Mouse (Mus musculus) hematopoietic stem cell, adult 5-6 weeks (primary cell): Measurements from ENCODE around the gene Olfr1025-ps1. TPM values are rescaled to one million over a fixed set of nuclear protein-coding genes. Genes with fewer than 3 reads are reported as not detected.

ENCODE experiments used
- ATAC-seq, 2 experiments: fragments of 125-278 bp in 1 of 2; replicated peaks in 1 of 2; 2 replicates each; pipeline ENCODE4 v1.8.0; 2016 to 2017; ENCODE audit warnings: inconsistent platforms in 2 of 2, mild to moderate bottlenecking in 2 of 2, moderate number of reproducible peaks in 2 of 2, low read depth in 1 of 2, moderate TSS enrichment in 1 of 2; ENCODE audit not compliant: low FRiP score in 2 of 2, poor library complexity in 2 of 2, severe bottlenecking in 2 of 2, insufficient read depth in 1 of 2, low TSS enrichment in 1 of 2
- total RNA-seq: library from RNA; stranded (forward); fragments of 172-1452, 232-1000 nt; gene quantifications from 2 replicates; pipeline ENCODE4 v1.2.3, GENCODE M21; 2017

Olfr1025-ps1 gene
- not detected in 2 replicates for total RNA-seq

- no peak for ATAC-seq
Measured at GRCm38 (mm10) chr2:85914893-85915292, at the start of gene Olfr1025-ps1. Gene Olfr1025-ps1 (plus strand): TSS chr2:85915193.

GRCm38 (mm10) chr2:85868294-85868693, 46.7 kb upstream of the Olfr1025-ps1 start, which contains the start of gene Olfr1022:
Gene Olfr1022 (plus strand): TSS chr2:85868594.
- ATAC-seq = no peak

- ATAC-seq = no peak
Measured at GRCm38 (mm10) chr2:85885340-85885739, 29.7 kb upstream of the Olfr1025-ps1 start, which contains the start of gene Olfr1023. Gene Olfr1023 (plus strand): TSS chr2:85885640.

GRCm38 (mm10) chr2:85904952-85905351, 10.0 kb upstream of the Olfr1025-ps1 start, which contains the start of gene Olfr1024:
Gene Olfr1024 (minus strand): TSS chr2:85905052.
- ATAC-seq = no peak

- ATAC-seq = no peak
Measured at GRCm38 (mm10) chr2:85913197-85913596, 1.8 kb upstream of the Olfr1025-ps1 start.

GRCm38 (mm10) chr2:85921258-85921657, 6.3 kb downstream of the Olfr1025-ps1 start, which contains the start of gene Olfr1026:
Gene Olfr1026 (plus strand): TSS chr2:85921558.
- no peak for ATAC-seq

- ATAC-seq = no peak
Measured at GRCm38 (mm10) chr2:85950137-85950536, 35.1 kb downstream of the Olfr1025-ps1 start, which contains the start of gene Olfr1028. Gene Olfr1028 (plus strand): TSS chr2:85950437.

Other genes with a start within 250 kb of the Olfr1025-ps1 start
- not detected in 2 replicates for gene Olfr1006, start 236.4 kb upstream of the Olfr1025-ps1 start, total RNA-seq
- gene Olfr1008, start 225.8 kb upstream of the Olfr1025-ps1 start, total RNA-seq = not detected in 2 replicates
- not detected in 2 replicates for gene Olfr1009, start 199.8 kb upstream of the Olfr1025-ps1 start, total RNA-seq
- gene Olfr1012, start 152.4 kb upstream of the Olfr1025-ps1 start, total RNA-seq = not detected in 2 replicates
- not detected in 2 replicates for gene Olfr1013, start 148.1 kb upstream of the Olfr1025-ps1 start, total RNA-seq
- not detected in 2 replicates for gene Olfr1014, start 142.5 kb upstream of the Olfr1025-ps1 start, total RNA-seq
- gene Olfr1015, start 133.2 kb upstream of the Olfr1025-ps1 start, total RNA-seq = not detected in 2 replicates
- not detected in 2 replicates for gene Olfr1016, start 112.6 kb upstream of the Olfr1025-ps1 start, total RNA-seq
- gene Olfr1018, start 96.7 kb upstream of the Olfr1025-ps1 start, total RNA-seq = not detected in 2 replicates
- gene Olfr1019, start 69.7 kb upstream of the Olfr1025-ps1 start, total RNA-seq = not detected in 2 replicates
- not detected in 2 replicates for gene Olfr1020, start 68.2 kb upstream of the Olfr1025-ps1 start, total RNA-seq
- gene Olfr1022, start 46.6 kb upstream of the Olfr1025-ps1 start, total RNA-seq = not detected in 2 replicates
- not detected in 2 replicates for gene Olfr1023, start 29.6 kb upstream of the Olfr1025-ps1 start, total RNA-seq
- gene Olfr1024, start 10.1 kb upstream of the Olfr1025-ps1 start, total RNA-seq = not detected in 2 replicates
- not detected in 2 replicates for gene Olfr1026, start 6.4 kb downstream of the Olfr1025-ps1 start, total RNA-seq
- gene Olfr1028, start 35.2 kb downstream of the Olfr1025-ps1 start, total RNA-seq = not detected in 2 replicates
- gene Olfr1029, start 58.7 kb downstream of the Olfr1025-ps1 start, total RNA-seq = not detected in 2 replicates
- not detected in 2 replicates for gene Olfr1030, start 64.1 kb downstream of the Olfr1025-ps1 start, total RNA-seq
- not detected in 2 replicates for gene Olfr1031, start 75.1 kb downstream of the Olfr1025-ps1 start, total RNA-seq
- not detected in 2 replicates for gene Olfr1032, start 90.3 kb downstream of the Olfr1025-ps1 start, total RNA-seq
- not detected in 2 replicates for gene Olfr1033, start 105.4 kb downstream of the Olfr1025-ps1 start, total RNA-seq
- 0.06 TPM in 1 of 2 replicates, not detected in the other for gene Olfr1034, start 130.7 kb downstream of the Olfr1025-ps1 start, total RNA-seq
- gene Olfr1036, start 158.8 kb downstream of the Olfr1025-ps1 start, total RNA-seq = not detected in 2 replicates
- gene Olfr1037, start 172.2 kb downstream of the Olfr1025-ps1 start, total RNA-seq = not detected in 2 replicates
- gene Olfr1039, start 220.7 kb downstream of the Olfr1025-ps1 start, total RNA-seq = not detected in 2 replicates
- not detected in 2 replicates for gene Olfr1040, start 231.5 kb downstream of the Olfr1025-ps1 start, total RNA-seq
- gene Olfr1042, start 246.6 kb downstream of the Olfr1025-ps1 start, total RNA-seq = not detected in 2 replicates